Mouse (Mus musculus) thymus, adult 2 months (tissue): ENCODE measurements around the gene Son.

ENCODE experiments used
- CTCF ChIP-seq: fragments of 200-500 bp; IDR thresholded peaks from 2 replicates; pipeline ENCODE4 v1.5.1; 2012; ENCODE audit warnings: mild to moderate bottlenecking, control low read depth, low read length, moderate library complexity, borderline replicate concordance; ENCODE audit not compliant: control insufficient read depth, poor library complexity, insufficient read depth; ENCODE audit errors: extremely low read depth
- POLR2A ChIP-seq: fragments of 200-500 bp; IDR thresholded peaks from 2 replicates; pipeline ENCODE4 v1.6.1; 2012; ENCODE audit warnings: mild to moderate bottlenecking, low read length, control low read depth, moderate library complexity; ENCODE audit not compliant: control insufficient read depth, poor library complexity, insufficient read depth; ENCODE audit errors: extremely low read depth

DNA sequence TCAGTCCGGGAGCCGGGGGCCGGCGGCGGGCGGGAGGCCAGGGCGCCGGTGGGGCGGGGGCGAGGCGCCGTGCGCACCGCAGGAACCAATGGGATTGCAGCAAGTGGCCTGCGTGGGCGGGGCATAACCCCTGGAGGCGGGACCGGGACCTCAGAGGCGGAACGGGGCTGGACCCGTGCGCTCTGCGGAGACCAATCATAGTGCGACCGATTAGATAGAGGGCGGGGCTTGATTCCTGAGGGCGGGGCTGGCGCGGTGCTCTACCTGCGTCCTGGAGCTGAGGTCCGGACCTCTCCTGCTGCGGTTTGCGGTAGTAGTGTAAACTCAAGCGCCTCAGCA lies 49.7 kb upstream of the Son start, which contains the start of gene Tmem50b:
- 0 out of 2 replicates have a peak, but pooled peaks have one; percentile 33 for TF ChIP-seq POLR2A
- peak; percentile 47; the same call in 1 of the 2 replicates for TF ChIP-seq CTCF
